Mouse (Mus musculus) frontal cortex, adult 2 months (tissue): ENCODE results near the gene Kdm7a. TPM values are rescaled to one million over a fixed set of nuclear protein-coding genes. Genes with fewer than 3 reads are reported as not detected.

Source experiments
- DNase-seq, 2 experiments: peaks; one replicate each; pipeline ENCODE4 v3.0.0; 2022; ENCODE audit warnings: low spot score in 1 of 2; ENCODE audit errors: extremely low spot score in 1 of 2
- polyA plus RNA-seq: library from polyadenylated mRNA; depleted of rRNA; stranded (reverse); fragments of >200 nt; gene quantifications from 2 replicates; pipeline ENCODE4 v1.2.3, GENCODE M21; 2012; rRNA removed

Gene Kdm7a
- polyA plus RNA-seq, 1 experiment: 13.2 TPM

- peak in 1 of 2 experiments; percentile 13 for DNase-seq
These were observed 99.8 kb downstream of the Kdm7a start for GRCm38 (mm10) chr6:39106812-39107211.

DNA sequence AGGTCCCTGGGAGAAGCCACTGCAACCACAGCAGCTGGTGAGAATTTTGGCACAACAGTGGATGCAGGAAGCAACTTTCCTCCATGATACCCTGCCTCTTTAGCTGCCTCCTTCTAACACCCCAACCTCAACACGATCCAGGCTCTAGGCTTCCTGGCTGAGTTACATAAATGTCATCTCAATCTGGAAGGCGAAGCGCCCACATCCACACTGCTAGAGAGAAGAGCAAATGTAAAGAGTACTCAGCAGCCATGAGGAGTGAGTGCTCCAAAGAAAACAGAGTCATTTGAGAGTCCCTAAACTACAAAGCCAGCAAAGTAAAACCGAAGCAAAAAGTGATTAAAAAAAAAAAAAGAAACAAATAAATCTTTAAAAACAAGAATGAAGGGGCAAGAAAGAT is 102.0 kb downstream of the Kdm7a start:
- DNase-seq: peak in 1 of 2 experiments; percentile 27

Other genes starting within 250 kb of the Kdm7a start
- gene Parp12, start 88.4 kb downstream of the Kdm7a start, polyA plus RNA-seq: 18.6 and 23.0 TPM in 2 replicates
- 30.6 and 34.8 TPM in 2 replicates for gene Slc37a3, start 170.9 kb upstream of the Kdm7a start, polyA plus RNA-seq
- gene Rab19, start 174.4 kb upstream of the Kdm7a start, polyA plus RNA-seq: 0.22 and 0.27 TPM in 2 replicates
- gene Mkrn1, start 213.7 kb upstream of the Kdm7a start, polyA plus RNA-seq: 102 and 108 TPM in 2 replicates